22 mouse cellular contexts compared by ENCODE assay signal in genomic region chr12:109617993-109618392, GRCm38 (mm10). TPM values are rescaled to one million over a fixed set of nuclear protein-coding genes. Genes with fewer than 3 reads are reported as not detected.
"Had no signal": no experiment of that assay in that cellular context is flagged by ENCODE, and none has a peak within 500 bp of the region (broad histone marks: within the 10 kb centered on the region; RNA-seq: fewer than 3 reads in every experiment).

No protein-coding gene starts in this region.

- H3K4me2 ChIP-seq: kidney, embryonic 15.5 days; liver, embryonic 13.5 days; lung, embryonic 15.5 days; midbrain, embryonic 12.5 days had no signal

- H3K9ac ChIP-seq: kidney, embryonic 15.5 days; liver, embryonic 13.5 days; lung, embryonic 15.5 days; midbrain, embryonic 12.5 days; midbrain, embryonic 15.5 days; neural tube, embryonic 12.5 days; neural tube, embryonic 15.5 days had no signal

- ATAC-seq: intestine, postnatal 0 days; midbrain, embryonic 15.5 days had no signal

- H3K27me3 ChIP-seq: lung, embryonic 15.5 days; midbrain, embryonic 15.5 days; neural tube, embryonic 12.5 days; neural tube, embryonic 15.5 days had no signal

- H3K36me3 ChIP-seq: kidney, embryonic 15.5 days; liver, embryonic 13.5 days had no signal

- H3K27ac ChIP-seq: kidney, embryonic 15.5 days; liver, embryonic 13.5 days; lung, embryonic 15.5 days; midbrain, embryonic 12.5 days; midbrain, embryonic 15.5 days; neural tube, embryonic 12.5 days; neural tube, embryonic 15.5 days had no signal

- DNase-seq: kidney, adult 2 months; kidney, postnatal 14 days; kidney, postnatal 4 days; left cerebral cortex, postnatal 4 days; liver, embryonic 13.5 days; lung, adult 18-20 months; lung, postnatal 10 days; lung, postnatal 36 days; right cerebral cortex, postnatal 25 days; thymus, adult 18-20 months; thymus, postnatal 36 days had no signal

- H3K4me3 ChIP-seq: kidney, embryonic 15.5 days; liver, embryonic 13.5 days; lung, embryonic 15.5 days; megakaryocyte, embryonic 14.5 days; midbrain, embryonic 12.5 days; midbrain, embryonic 15.5 days; neural tube, embryonic 12.5 days; neural tube, embryonic 15.5 days had no signal

- H3K4me1 ChIP-seq: liver, embryonic 13.5 days; lung, embryonic 15.5 days; megakaryocyte, embryonic 14.5 days; midbrain, embryonic 15.5 days had no signal

- H3K9me3 ChIP-seq: kidney, embryonic 15.5 days; liver, embryonic 13.5 days; lung, embryonic 15.5 days; megakaryocyte, embryonic 14.5 days; midbrain, embryonic 12.5 days; midbrain, embryonic 15.5 days; neural tube, embryonic 12.5 days; neural tube, embryonic 15.5 days had no signal

RNA-seq across cellular contexts. Expression of gene Rtl1, which starts 17.9 kb away (rescaled TPM):
- polyA plus RNA-seq: small intestine, adult 2 months; spleen, adult 2 months; testis, adult 2 months had no signal
